Mouse (Mus musculus) hindbrain, embryonic 14.5 days (tissue): ENCODE results near the gene Arhgap25. TPM values are rescaled to one million over a fixed set of nuclear protein-coding genes. Genes with fewer than 3 reads are reported as not detected.

Experiments
- ATAC-seq: fragments of 200-750 bp; cut with Nextera tagmentation; 2 replicates; pipeline ENCODE4 v1.8.0; 2017; ENCODE audit warnings: moderate number of reproducible peaks, mild to moderate bottlenecking, moderate TSS enrichment, moderate library complexity; ENCODE audit not compliant: low FRiP score
- DNase-seq: peaks from one replicate; pipeline ENCODE4 v3.0.0-alpha.2; 2015; ENCODE audit warnings: low spot score
- H3K27ac ChIP-seq: fragments of 300-500 bp; sonication (generic); 2 replicates; pipeline ENCODE4 v1.5.1; 2014; ENCODE audit warnings: mild to moderate bottlenecking, moderate library complexity
- H3K27me3 ChIP-seq: fragments of 300-500 bp; sonication (generic); 2 replicates; pipeline ENCODE4 v1.6.1; 2014; ENCODE audit warnings: mild to moderate bottlenecking, low read length, mixed read lengths; ENCODE audit not compliant: control insufficient read depth, insufficient read depth
- H3K36me3 ChIP-seq: fragments of 300-500 bp; sonication (generic); replicated peaks from 2 replicates; pipeline ENCODE4 v1.6.1; 2014; ENCODE audit not compliant: control insufficient read depth, insufficient read depth
- H3K4me1 ChIP-seq: fragments of 300-500 bp; sonication (generic); replicated peaks from 2 replicates; pipeline ENCODE4 v1.6.1; 2014; ENCODE audit warnings: antibody characterized with exemption, low read length, mixed read lengths; ENCODE audit not compliant: control insufficient read depth, insufficient read depth
- H3K4me2 ChIP-seq: fragments of 300-500 bp; sonication (generic); replicated peaks from 2 replicates; pipeline ENCODE4 v1.6.1; 2014; ENCODE audit warnings: mild to moderate bottlenecking, moderate library complexity
- H3K4me3 ChIP-seq: fragments of 300-500 bp; sonication (generic); replicated peaks from 2 replicates; pipeline ENCODE4 v1.5.1; 2014; ENCODE audit warnings: mild to moderate bottlenecking, low read length
- H3K9ac ChIP-seq: fragments of 300-500 bp; sonication (generic); 2 replicates; pipeline ENCODE4 v1.6.1; 2014
- H3K9me3 ChIP-seq: fragments of 300-500 bp; sonication (generic); 2 replicates; pipeline ENCODE4 v1.6.1; 2016; ENCODE audit warnings: low read length; ENCODE audit not compliant: control insufficient read depth
- WGBS: fragments of 180-500 bp; shearing (Covaris S2); extraction: QIAGEN DNeasy Blood & Tissue Kit; methylation state at CpG from one replicate; pipeline ENCODE4 v1.1.7; 2014; 5-methylcytosine and 5-hydroxymethylcytosine counted together
- polyA plus RNA-seq: library from polyadenylated mRNA; unstranded; fragments of >200 nt; fragmentation: Nextera tagmentation; extraction: Ambion mirVana; gene quantifications from 2 replicates; pipeline ENCODE4 v1.2.1, GENCODE M21; 2014

The Arhgap25 gene
- polyA plus RNA-seq, 1 experiment from 2014 or later = 2.8 TPM

DNA sequence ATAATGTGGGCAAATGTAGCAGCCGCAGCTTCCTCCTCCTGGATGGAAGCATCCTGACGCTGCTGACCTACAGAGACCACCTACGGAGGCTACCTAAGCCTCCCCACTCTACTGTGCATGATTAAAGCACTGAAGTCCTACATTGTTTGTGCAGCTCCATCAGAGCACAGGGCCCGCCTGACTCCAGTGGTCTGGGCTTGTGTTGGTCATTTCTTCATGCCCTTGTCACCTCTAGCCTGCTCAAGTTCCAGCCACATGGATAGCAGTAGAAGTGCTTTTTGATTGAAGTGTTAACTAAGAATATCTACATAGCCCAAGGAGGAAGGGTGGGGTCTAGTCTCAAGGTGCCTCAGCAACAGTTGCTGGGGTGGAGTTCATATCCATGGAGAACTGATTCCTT is 31.3 kb upstream of the Arhgap25 start:
- Histone ChIP-seq H3K27me3 (no peaks in the 10 kb centered on the region), H3K4me3 (no peak overlapping the region), H3K4me2 (no peak overlapping the region), H3K9me3 (no peaks in the 10 kb centered on the region), H3K4me1 (no peaks in the 10 kb centered on the region), H3K27ac (no peak overlapping the region), H3K9ac (no peak overlapping the region), H3K36me3 (no peaks in the 10 kb centered on the region)
- 92% methylated on average over 4 of the region's 4 CpGs for WGBS
- no peak for ATAC-seq
- no peak for DNase-seq

DNA sequence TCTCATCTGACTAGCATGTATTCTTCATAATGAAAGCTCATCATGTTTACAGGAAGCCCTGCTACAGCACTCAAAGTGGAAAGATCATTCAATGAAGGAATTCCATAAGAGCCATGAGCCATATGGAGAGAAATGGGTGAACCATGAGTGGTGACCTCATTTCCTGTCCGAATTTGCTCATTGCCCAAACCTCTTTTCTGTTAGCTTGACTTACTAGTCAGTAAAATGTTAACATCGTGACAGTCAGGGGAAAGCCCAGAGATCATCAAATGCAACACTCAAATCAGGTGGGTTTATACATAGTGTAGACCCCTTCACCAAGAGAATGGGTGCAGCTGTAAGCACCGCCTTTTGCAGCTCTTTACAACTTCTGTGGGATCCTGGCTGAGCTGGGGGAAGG is 20.7 kb upstream of the Arhgap25 start:
- ATAC-seq (no peak), DNase-seq (no peak)
- 86% methylated on average over 3 of the region's 3 CpGs for WGBS
- H3K36me3 ChIP-seq = no peaks in the 10 kb centered on the region
- H3K9me3 ChIP-seq = no peaks in the 10 kb centered on the region
- no peak overlapping the region for H3K9ac ChIP-seq
- H3K4me3 ChIP-seq = no peak overlapping the region
- H3K27me3 ChIP-seq = no peaks in the 10 kb centered on the region
- no peak overlapping the region for H3K4me2 ChIP-seq
- no peaks in the 10 kb centered on the region for H3K4me1 ChIP-seq
- no peak overlapping the region for H3K27ac ChIP-seq

- no peak for DNase-seq
- H3K27me3 ChIP-seq = no peaks in the 10 kb centered on the region
- WGBS = 59% methylated on average over 7 of the region's 7 CpGs
- no peak overlapping the region for H3K4me2 ChIP-seq
- no peak overlapping the region for H3K4me3 ChIP-seq
- no peaks in the 10 kb centered on the region for H3K36me3 ChIP-seq
- no peak overlapping the region for H3K27ac ChIP-seq
- H3K9ac ChIP-seq = no peak overlapping the region
- ATAC-seq = no peak
- H3K9me3 ChIP-seq = no peaks in the 10 kb centered on the region
- no peaks in the 10 kb centered on the region for H3K4me1 ChIP-seq
Observed at GRCm38 (mm10) chr6:87552054-87552807, 19.2 kb upstream of the Arhgap25 start.

- 87% methylated on average over 7 of the region's 7 CpGs for WGBS
- no peak for DNase-seq
- Histone ChIP-seq H3K9ac (no peak overlapping the region), H3K4me2 (no peak overlapping the region), H3K27ac (no peak overlapping the region), H3K4me1 (no peaks in the 10 kb centered on the region), H3K9me3 (peaks cover 10% of the 10 kb centered on the region), H3K27me3 (no peaks in the 10 kb centered on the region), H3K4me3 (no peak overlapping the region), H3K36me3 (no peaks in the 10 kb centered on the region)
- ATAC-seq = no peak
Observed at GRCm38 (mm10) chr6:87547836-87548235, 14.8 kb upstream of the Arhgap25 start.

DNA sequence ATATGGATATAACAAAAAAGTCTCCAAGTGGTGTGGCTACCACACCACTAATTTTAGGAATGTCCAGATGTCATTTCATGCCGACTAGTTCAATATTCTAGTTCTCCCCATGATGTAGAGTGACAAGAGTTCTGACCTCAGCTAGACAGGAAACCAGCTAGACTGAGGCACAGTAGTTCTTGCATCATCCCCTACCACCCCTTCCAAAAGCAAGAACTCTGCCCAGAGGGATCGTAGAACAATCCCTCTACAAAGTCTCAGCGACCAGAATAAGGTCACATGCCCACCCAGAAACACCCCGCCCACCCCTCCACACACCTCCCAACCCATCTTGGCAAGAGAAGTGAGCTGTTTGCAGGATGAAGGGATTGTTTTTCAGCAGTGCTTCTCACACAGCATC is 14.4 kb upstream of the Arhgap25 start:
- no peak overlapping the region for H3K4me3 ChIP-seq
- no peak overlapping the region for H3K27ac ChIP-seq
- H3K9me3 ChIP-seq = peaks cover 10% of the 10 kb centered on the region
- H3K4me1 ChIP-seq = no peaks in the 10 kb centered on the region
- no peak overlapping the region for H3K4me2 ChIP-seq
- H3K27me3 ChIP-seq = no peaks in the 10 kb centered on the region
- DNase-seq (no peak), ATAC-seq (no peak)
- H3K36me3 ChIP-seq = no peaks in the 10 kb centered on the region
- 87% methylated on average over 4 of the region's 4 CpGs for WGBS
- no peak overlapping the region for H3K9ac ChIP-seq

- H3K36me3 ChIP-seq = no peaks in the 10 kb centered on the region
- no peak overlapping the region for H3K4me2 ChIP-seq
- 26% methylated on average over 1 of the region's 1 CpGs for WGBS
- H3K9ac ChIP-seq = no peak overlapping the region
- no peaks in the 10 kb centered on the region for H3K4me1 ChIP-seq
- peak; percentile 63 for DNase-seq
- peak; percentile 94 for ATAC-seq
- H3K9me3 ChIP-seq = peaks cover 10% of the 10 kb centered on the region
- no peaks in the 10 kb centered on the region for H3K27me3 ChIP-seq
- no peak overlapping the region for H3K27ac ChIP-seq
- no peak overlapping the region for H3K4me3 ChIP-seq
Observed at GRCm38 (mm10) chr6:87545331-87546217, 12.5 kb upstream of the Arhgap25 start.

DNA sequence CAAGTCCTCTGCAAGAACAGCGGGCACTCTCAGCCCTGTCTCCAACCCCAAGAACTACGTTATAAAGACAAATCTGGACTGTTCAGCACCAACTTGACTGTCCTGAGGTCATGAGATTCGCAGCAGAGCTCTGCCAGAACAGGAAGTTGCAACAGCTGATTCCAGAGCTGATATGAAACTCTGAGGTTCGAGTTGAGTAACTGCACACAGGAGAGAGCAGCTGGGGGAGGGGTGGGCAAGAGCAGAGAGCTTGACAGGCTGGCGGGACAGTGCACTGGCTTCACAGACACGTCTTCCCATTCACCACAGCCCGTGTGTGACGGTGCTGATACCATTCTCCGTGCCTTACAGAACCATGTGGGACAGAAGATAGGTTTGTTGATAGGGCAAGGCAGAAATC is 9.0 kb upstream of the Arhgap25 start:
- ATAC-seq (no peak), DNase-seq (no peak)
- peaks cover 10% of the 10 kb centered on the region for H3K9me3 ChIP-seq
- H3K9ac ChIP-seq = no peak overlapping the region
- H3K27ac ChIP-seq = no peak overlapping the region
- 73% methylated on average over 9 of the region's 9 CpGs for WGBS
- H3K4me2 ChIP-seq = no peak overlapping the region
- no peaks in the 10 kb centered on the region for H3K4me1 ChIP-seq
- H3K27me3 ChIP-seq = no peaks in the 10 kb centered on the region
- H3K36me3 ChIP-seq = no peaks in the 10 kb centered on the region
- H3K4me3 ChIP-seq = no peak overlapping the region

DNA sequence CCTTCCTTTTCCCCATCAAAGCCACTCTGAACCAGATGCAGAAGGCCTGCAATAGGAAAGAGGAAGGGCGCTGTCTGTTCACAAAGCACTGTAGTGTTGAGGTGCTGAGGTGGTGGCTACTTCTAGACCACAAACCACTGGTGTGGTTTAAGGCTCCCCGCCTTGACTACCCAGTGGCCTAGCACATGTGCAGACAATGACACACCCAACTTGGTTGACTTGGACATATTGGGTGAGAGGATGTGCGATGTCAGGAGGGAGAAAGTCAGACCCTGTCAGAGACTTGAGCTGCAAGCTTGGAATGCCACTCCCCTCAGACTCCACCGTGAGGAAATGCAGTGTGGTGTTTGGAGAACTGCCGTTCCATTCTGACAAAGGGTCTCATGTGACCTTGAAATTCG is 8.1 kb upstream of the Arhgap25 start:
- ATAC-seq (no peak), DNase-seq (no peak)
- Histone ChIP-seq H3K36me3 (no peaks in the 10 kb centered on the region), H3K4me2 (no peak overlapping the region), H3K27ac (no peak overlapping the region), H3K4me3 (no peak overlapping the region), H3K4me1 (no peaks in the 10 kb centered on the region), H3K9me3 (peaks cover 2% of the 10 kb centered on the region), H3K9ac (no peak overlapping the region), H3K27me3 (no peaks in the 10 kb centered on the region)
- WGBS = 91% methylated on average over 6 of the region's 6 CpGs

GRCm38 (mm10) chr6:87538376-87539270 is 5.6 kb upstream of the Arhgap25 start:
- DNase-seq (no peak), ATAC-seq (no peak)
- H3K4me2 ChIP-seq = no peak overlapping the region
- 72% methylated on average over 15 of the region's 15 CpGs for WGBS
- H3K9me3 ChIP-seq = no peaks in the 10 kb centered on the region
- H3K27ac ChIP-seq = no peak overlapping the region
- no peaks in the 10 kb centered on the region for H3K27me3 ChIP-seq
- no peaks in the 10 kb centered on the region for H3K4me1 ChIP-seq
- H3K9ac ChIP-seq = no peak overlapping the region
- no peaks in the 10 kb centered on the region for H3K36me3 ChIP-seq
- H3K4me3 ChIP-seq = no peak overlapping the region
